Mouse (Mus musculus): ENCODE measurements around the gene Ccnc.

- TF ChIP-seq POLR2A (IDR thresholded peaks at IDR 0.05; ENCODE audit: insufficient read length, low read depth) (no peak), E2F4 (IDR thresholded peaks at IDR 0.05; ENCODE audit: insufficient read depth) (no peak), TCF12 (IDR thresholded peaks at IDR 0.05; ENCODE audit: insufficient read depth, poor library complexity, severe bottlenecking) (no peak), USF1 (IDR thresholded peaks at IDR 0.05; ENCODE audit: low read depth) (no peak), MYOD1 (IDR thresholded peaks at IDR 0.05; ENCODE audit: control insufficient read depth in 1 of 3, insufficient read length in 2 of 3, low read depth in 2 of 3) (no peak), POLR2AphosphoS2 (IDR thresholded peaks at IDR 0.05; ENCODE audit: insufficient read length, low read depth) (no peak), MAX (IDR thresholded peaks at IDR 0.05; ENCODE audit: low read depth) (no peak), CEBPB (IDR thresholded peaks at IDR 0.05; ENCODE audit: insufficient read depth, poor library complexity, severe bottlenecking) (no peak)
Measured at GRCm38 (mm10) chr4:21695638-21696254, 31.8 kb upstream of the Ccnc start.
